Mouse (Mus musculus): Measurements from ENCODE around the gene Nxph4. TPM values are rescaled to one million over a fixed set of nuclear protein-coding genes. Genes with fewer than 3 reads are reported as not detected.

Gene Nxph4
- polyA plus RNA-seq, 2 experiments, result 7.2 to 17.5 TPM

DNA sequence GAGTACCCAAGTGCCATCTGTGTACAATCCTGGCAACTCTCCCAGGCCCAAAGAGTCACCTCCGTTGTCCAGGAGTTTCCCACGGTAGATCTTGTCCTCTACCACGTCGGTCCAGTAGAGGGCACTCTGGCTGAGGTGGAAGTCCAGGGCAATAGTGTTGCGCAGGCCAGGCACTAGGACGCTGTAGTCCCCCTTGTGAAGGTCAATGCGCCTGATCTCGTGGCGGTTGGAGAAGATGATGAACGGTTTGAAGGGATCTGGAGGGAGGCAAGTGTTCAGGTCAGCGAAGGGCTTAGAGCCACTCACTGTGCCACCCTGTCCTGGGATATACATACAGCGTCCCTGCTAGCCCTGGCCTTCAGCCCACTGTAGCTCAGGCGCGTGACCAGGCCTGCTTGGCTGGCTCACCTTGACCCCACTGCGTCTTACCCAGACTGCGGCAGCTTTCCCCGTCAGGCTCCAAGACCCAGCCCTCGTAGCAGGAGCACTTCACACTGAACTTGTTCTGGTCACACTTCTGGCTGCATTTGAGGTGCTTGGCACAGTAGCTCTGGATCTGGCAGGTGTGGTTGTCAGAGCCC lies 42.1 kb upstream of the Nxph4 start:
- Histone ChIP-seq H3K4me3 (replicated peaks; ENCODE audit: low read length) (no peak overlapping the region), H3K36me3 (ENCODE audit: control insufficient read depth, insufficient read depth, low read length) (peaks cover 98% of the 10 kb centered on the region), H3K27me3 (ENCODE audit: control insufficient read depth, insufficient read depth, low read length) (no peaks in the 10 kb centered on the region), H3K4me2 (replicated peaks; ENCODE audit: low read depth, low read length, severe bottlenecking) (no peak overlapping the region), H3K27ac (replicated peaks; ENCODE audit: low read depth, low read length) (no peak overlapping the region), H3K4me1 (ENCODE audit: control insufficient read depth, insufficient read depth, low read length) (no peaks in the 10 kb centered on the region), H3K9ac (ENCODE audit: low read depth, low read length, severe bottlenecking) (no peak overlapping the region), H3K9me3 (ENCODE audit: control insufficient read depth, low read length) (no peaks in the 10 kb centered on the region)
- no peak for TF ChIP-seq POLR2A (IDR thresholded peaks at IDR 0.05; ENCODE audit: borderline replicate concordance, extremely low read depth, insufficient read depth, insufficient read length)
- no peak for DNase-seq (ENCODE audit: low spot score)
- 68% methylated on average over 18 of the region's 18 CpGs for WGBS
- ATAC-seq (ENCODE audit: low FRiP score, low read depth), result no peak

- WGBS, result 90% methylated on average over 7 of the region's 7 CpGs
- no peak overlapping the region for H3K27ac ChIP-seq (replicated peaks; ENCODE audit: low read depth, low read length)
- no peak for DNase-seq (ENCODE audit: low spot score)
Observed at GRCm38 (mm10) chr10:127575741-127576140, 41.4 kb upstream of the Nxph4 start.

GRCm38 (mm10) chr10:127572281-127572680 lies 37.9 kb upstream of the Nxph4 start:
- Histone ChIP-seq H3K4me3 (replicated peaks; ENCODE audit: low read length) (no peak overlapping the region), H3K27me3 (ENCODE audit: control insufficient read depth, insufficient read depth, low read length) (no peaks in the 10 kb centered on the region), H3K4me2 (replicated peaks; ENCODE audit: low read depth, low read length, severe bottlenecking) (no peak overlapping the region), H3K9me3 (ENCODE audit: control insufficient read depth, low read length) (no peaks in the 10 kb centered on the region), H3K36me3 (ENCODE audit: control insufficient read depth, insufficient read depth, low read length) (peaks cover 89% of the 10 kb centered on the region), H3K27ac (replicated peaks; ENCODE audit: low read depth, low read length) (no peak overlapping the region), H3K4me1 (ENCODE audit: control insufficient read depth, insufficient read depth, low read length) (no peaks in the 10 kb centered on the region), H3K9ac (ENCODE audit: low read depth, low read length, severe bottlenecking) (no peak overlapping the region)
- TF ChIP-seq POLR2A (IDR thresholded peaks at IDR 0.05; ENCODE audit: borderline replicate concordance, extremely low read depth, insufficient read depth, insufficient read length), result no peak
- ATAC-seq (ENCODE audit: low FRiP score, low read depth) (no peak), DNase-seq (ENCODE audit: low spot score) (no peak)
- WGBS, result 92% methylated on average over 5 of the region's 5 CpGs

More at GRCm38 (mm10) chr10:127575741-127576140, 41.4 kb upstream of the Nxph4 start:
- ATAC-seq (ENCODE audit: low FRiP score, low read depth), result no peak
- H3K4me3 ChIP-seq (replicated peaks; ENCODE audit: low read length), result no peak overlapping the region
- no peaks in the 10 kb centered on the region for H3K27me3 ChIP-seq (ENCODE audit: control insufficient read depth, insufficient read depth, low read length)
- no peaks in the 10 kb centered on the region for H3K4me1 ChIP-seq (ENCODE audit: control insufficient read depth, insufficient read depth, low read length)
- peaks cover 98% of the 10 kb centered on the region for H3K36me3 ChIP-seq (ENCODE audit: control insufficient read depth, insufficient read depth, low read length)
- no peaks in the 10 kb centered on the region for H3K9me3 ChIP-seq (ENCODE audit: control insufficient read depth, low read length)
- H3K9ac ChIP-seq (ENCODE audit: low read depth, low read length, severe bottlenecking), result no peak overlapping the region
- no peak for TF ChIP-seq POLR2A (IDR thresholded peaks at IDR 0.05; ENCODE audit: borderline replicate concordance, extremely low read depth, insufficient read depth, insufficient read length)
- H3K4me2 ChIP-seq (replicated peaks; ENCODE audit: low read depth, low read length, severe bottlenecking), result no peak overlapping the region

- no peaks in the 10 kb centered on the region for H3K27me3 ChIP-seq (ENCODE audit: control insufficient read depth, insufficient read depth, low read length)
- peaks cover 89% of the 10 kb centered on the region for H3K36me3 ChIP-seq (ENCODE audit: control insufficient read depth, insufficient read depth, low read length)
- H3K9me3 ChIP-seq (ENCODE audit: control insufficient read depth, low read length), result no peaks in the 10 kb centered on the region
- no peak for TF ChIP-seq POLR2A (IDR thresholded peaks at IDR 0.05; ENCODE audit: borderline replicate concordance, extremely low read depth, insufficient read depth, insufficient read length)
- H3K9ac ChIP-seq (ENCODE audit: low read depth, low read length, severe bottlenecking), result no peak overlapping the region
- H3K4me3 ChIP-seq (replicated peaks; ENCODE audit: low read length), result no peak overlapping the region
- no peak overlapping the region for H3K4me2 ChIP-seq (replicated peaks; ENCODE audit: low read depth, low read length, severe bottlenecking)
- 88% methylated on average over 17 of the region's 17 CpGs for WGBS
- no peaks in the 10 kb centered on the region for H3K4me1 ChIP-seq (ENCODE audit: control insufficient read depth, insufficient read depth, low read length)
- H3K27ac ChIP-seq (replicated peaks; ENCODE audit: low read depth, low read length), result no peak overlapping the region
- ATAC-seq (ENCODE audit: low FRiP score, low read depth), result no peak
- DNase-seq (ENCODE audit: low spot score), result no peak
Observed at GRCm38 (mm10) chr10:127570937-127571641, 36.7 kb upstream of the Nxph4 start.

DNA sequence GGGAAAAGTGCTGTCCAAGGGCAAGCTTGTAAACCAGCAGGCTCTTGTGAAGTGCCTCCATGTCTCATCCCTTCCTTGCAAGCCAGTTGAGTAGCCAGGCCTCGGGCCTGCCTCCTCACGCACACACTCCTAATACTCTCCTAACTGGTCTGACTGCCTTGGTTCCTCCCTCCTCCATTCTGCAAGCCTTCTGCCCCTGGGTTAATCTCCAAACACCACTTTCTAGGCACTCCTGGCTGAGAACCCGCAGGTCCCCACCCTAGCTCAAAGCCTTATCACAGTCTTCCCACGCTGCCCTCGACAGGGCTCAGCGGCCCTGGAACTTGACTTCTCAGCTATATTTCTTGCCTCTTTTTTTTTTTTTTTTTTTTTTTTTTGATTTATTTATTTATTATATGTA lies 36.0 kb upstream of the Nxph4 start:
- H3K27ac ChIP-seq (replicated peaks; ENCODE audit: low read depth, low read length), result no peak overlapping the region
- no peak for DNase-seq (ENCODE audit: low spot score)

More for the DNA sequence above, 36.0 kb upstream of the Nxph4 start:
- WGBS, result 67% methylated on average over 6 of the region's 6 CpGs
- Histone ChIP-seq H3K9me3 (ENCODE audit: control insufficient read depth, low read length) (no peaks in the 10 kb centered on the region), H3K4me2 (replicated peaks; ENCODE audit: low read depth, low read length, severe bottlenecking) (no peak overlapping the region), H3K9ac (ENCODE audit: low read depth, low read length, severe bottlenecking) (no peak overlapping the region), H3K36me3 (ENCODE audit: control insufficient read depth, insufficient read depth, low read length) (peaks cover 86% of the 10 kb centered on the region), H3K4me3 (replicated peaks; ENCODE audit: low read length) (no peak overlapping the region), H3K27me3 (ENCODE audit: control insufficient read depth, insufficient read depth, low read length) (no peaks in the 10 kb centered on the region), H3K4me1 (ENCODE audit: control insufficient read depth, insufficient read depth, low read length) (no peaks in the 10 kb centered on the region)
- no peak for TF ChIP-seq POLR2A (IDR thresholded peaks at IDR 0.05; ENCODE audit: borderline replicate concordance, extremely low read depth, insufficient read depth, insufficient read length)
- no peak for ATAC-seq (ENCODE audit: low FRiP score, low read depth)
